Mouse (Mus musculus) embryonic facial prominence, embryonic 10.5 days (tissue): ENCODE results near the gene Hexdc. TPM values are rescaled to one million over a fixed set of nuclear protein-coding genes. Genes with fewer than 3 reads are reported as not detected.

Experiments
- DNase-seq: peaks from one replicate; pipeline ENCODE4 v3.0.0-alpha.2; 2017; ENCODE audit warnings: low spot score
- H3K27ac ChIP-seq: fragments of 300-500 bp; sonication (generic); replicated peaks from 2 replicates; pipeline ENCODE4 v1.5.1; 2016; ENCODE audit warnings: mild to moderate bottlenecking
- H3K27me3 ChIP-seq: fragments of 300-500 bp; sonication (generic); replicated peaks from 2 replicates; pipeline ENCODE4 v1.6.1; 2016; ENCODE audit warnings: low read depth, mild to moderate bottlenecking; ENCODE audit not compliant: poor library complexity, severe bottlenecking
- H3K36me3 ChIP-seq: fragments of 300-500 bp; sonication (generic); replicated peaks from 2 replicates; pipeline ENCODE4 v1.6.1; 2016; ENCODE audit warnings: mild to moderate bottlenecking, moderate library complexity
- H3K4me1 ChIP-seq: fragments of 300-500 bp; sonication (generic); 2 replicates; pipeline ENCODE4 v1.6.1; 2016
- H3K4me3 ChIP-seq: fragments of 300-500 bp; sonication (generic); 2 replicates; pipeline ENCODE4 v1.5.1; 2016; ENCODE audit warnings: mild to moderate bottlenecking, moderate library complexity
- H3K9me3 ChIP-seq: fragments of 300-500 bp; sonication (generic); 2 replicates; pipeline ENCODE4 v1.6.1; 2016; ENCODE audit warnings: mild to moderate bottlenecking
- WGBS: fragments of 180-500 bp; shearing (Covaris S2); methylation state at CpG from one replicate; pipeline ENCODE4 v1.1.7; 2016; 5-methylcytosine and 5-hydroxymethylcytosine counted together
- polyA plus RNA-seq: library from polyadenylated mRNA; unstranded; fragments of >200 nt; fragmentation: Nextera tagmentation; extraction: Ambion mirVana; gene quantifications from 2 replicates; pipeline ENCODE4 v1.2.1, GENCODE M21; 2016

Hexdc gene
- polyA plus RNA-seq, 1 experiment from 2014 or later = 5.5 TPM

DNA sequence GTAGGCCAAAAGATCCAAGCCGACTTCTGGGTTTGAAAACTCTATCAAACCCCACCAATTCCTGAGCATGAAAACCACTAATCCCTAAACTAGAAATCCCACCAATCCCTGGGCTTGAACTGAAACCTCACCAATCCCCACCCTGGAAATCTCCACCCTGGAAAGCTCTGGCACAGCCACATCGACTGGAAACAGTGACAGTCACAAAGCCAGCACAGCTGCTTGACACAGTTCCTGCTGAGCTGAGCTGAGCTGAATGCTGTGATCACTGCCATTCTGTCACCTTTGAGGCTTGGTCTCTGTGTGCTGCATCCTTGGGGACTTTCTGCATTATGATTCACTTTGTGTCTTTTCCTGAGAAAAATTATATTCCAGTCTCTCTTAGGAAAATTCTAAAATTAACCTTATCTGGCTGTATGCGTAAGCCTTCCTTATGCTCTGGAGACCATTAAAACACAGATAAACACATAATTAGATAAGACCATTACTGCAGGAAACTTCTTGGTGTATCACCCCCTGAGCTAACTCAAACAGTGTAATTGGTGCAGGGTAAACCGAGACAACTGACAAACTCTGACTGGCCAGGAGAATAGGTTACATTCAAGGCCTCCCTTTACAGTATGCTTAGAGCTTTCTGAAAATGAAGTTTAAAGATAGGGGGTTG, 27.5 kb downstream of the Hexdc start:
- Histone ChIP-seq H3K27ac (no peak overlapping the region), H3K9me3 (no peaks in the 10 kb centered on the region), H3K27me3 (no peaks in the 10 kb centered on the region), H3K36me3 (peaks cover 11% of the 10 kb centered on the region), H3K4me3 (no peak overlapping the region), H3K4me1 (peaks cover 30% of the 10 kb centered on the region)
- no peak for DNase-seq
- WGBS = 57% methylated on average over 4 of the region's 4 CpGs

DNA sequence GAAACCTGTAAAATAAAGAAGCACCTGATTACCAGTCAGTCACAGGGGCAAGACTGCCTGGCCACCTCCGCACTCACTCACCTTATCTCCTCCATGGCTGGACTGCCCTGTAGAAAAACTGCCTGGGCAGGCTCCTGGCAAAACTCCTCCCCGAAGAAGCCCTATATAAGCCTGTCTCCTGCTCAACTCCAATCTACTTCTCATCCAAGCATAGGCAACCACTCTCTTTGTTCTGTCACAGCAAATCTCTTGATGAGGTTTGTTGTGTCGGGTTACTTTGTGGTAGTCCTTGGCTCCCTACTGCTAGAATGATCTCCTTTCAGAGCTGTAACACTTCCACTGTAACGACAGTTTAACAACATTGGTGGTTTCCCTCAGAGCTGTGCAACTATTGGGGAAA, 28.5 kb downstream of the Hexdc start:
- Histone ChIP-seq H3K27me3 (no peaks in the 10 kb centered on the region), H3K4me3 (no peak overlapping the region), H3K4me1 (peaks cover 28% of the 10 kb centered on the region), H3K36me3 (0 out of 2 replicates have a peak, but pooled peaks cover 2% of the 10 kb centered on the region), H3K27ac (no peak overlapping the region), H3K9me3 (no peaks in the 10 kb centered on the region)
- DNase-seq = no peak
- WGBS = 42% methylated on average over 4 of the region's 4 CpGs

DNA sequence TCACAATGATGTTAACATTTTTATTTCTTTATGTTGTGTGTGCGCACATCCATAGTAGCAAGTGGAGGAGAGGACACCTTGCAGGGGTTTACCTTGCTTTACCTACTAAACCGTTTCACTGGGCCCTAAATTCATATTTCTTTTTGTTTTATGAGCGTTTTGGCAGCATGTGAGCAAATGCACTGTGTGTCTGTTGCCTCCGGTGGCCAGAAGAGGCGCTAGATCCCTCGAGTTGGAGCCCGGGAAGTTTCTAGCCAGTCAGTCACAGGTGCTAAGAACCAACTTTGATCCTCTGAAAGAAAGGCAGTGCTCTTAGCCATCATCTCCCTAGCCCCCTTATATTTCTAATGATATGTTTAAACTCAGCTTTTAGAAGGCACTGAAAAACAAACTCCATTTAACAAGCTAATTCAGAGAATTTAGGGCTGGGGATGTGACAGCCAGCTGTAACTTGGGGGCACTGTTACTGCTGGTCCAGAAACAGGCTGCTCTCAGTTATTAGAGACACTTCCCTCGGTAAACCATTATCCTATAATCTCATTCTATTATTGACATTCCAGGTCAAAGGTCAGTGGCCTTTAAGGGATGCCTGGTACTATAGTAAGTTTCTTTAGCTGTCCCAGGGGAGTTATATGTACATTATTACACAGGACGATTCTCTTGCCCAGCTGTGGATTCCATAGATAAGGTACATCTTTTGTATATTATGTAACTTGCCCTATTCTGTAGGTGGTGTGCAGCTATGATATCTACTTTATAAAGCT, 31.4 kb downstream of the Hexdc start:
- peak overlapping the region; percentile 78 for H3K4me3 ChIP-seq
- 25% methylated on average over 9 of the region's 9 CpGs for WGBS
- H3K27me3 ChIP-seq = no peaks in the 10 kb centered on the region
- peak; percentile 56 for DNase-seq
- H3K36me3 ChIP-seq = peaks cover 18% of the 10 kb centered on the region
- peaks cover 23% of the 10 kb centered on the region for H3K4me1 ChIP-seq
- H3K9me3 ChIP-seq = no peaks in the 10 kb centered on the region
- H3K27ac ChIP-seq = peak overlapping the region; percentile 96

DNA sequence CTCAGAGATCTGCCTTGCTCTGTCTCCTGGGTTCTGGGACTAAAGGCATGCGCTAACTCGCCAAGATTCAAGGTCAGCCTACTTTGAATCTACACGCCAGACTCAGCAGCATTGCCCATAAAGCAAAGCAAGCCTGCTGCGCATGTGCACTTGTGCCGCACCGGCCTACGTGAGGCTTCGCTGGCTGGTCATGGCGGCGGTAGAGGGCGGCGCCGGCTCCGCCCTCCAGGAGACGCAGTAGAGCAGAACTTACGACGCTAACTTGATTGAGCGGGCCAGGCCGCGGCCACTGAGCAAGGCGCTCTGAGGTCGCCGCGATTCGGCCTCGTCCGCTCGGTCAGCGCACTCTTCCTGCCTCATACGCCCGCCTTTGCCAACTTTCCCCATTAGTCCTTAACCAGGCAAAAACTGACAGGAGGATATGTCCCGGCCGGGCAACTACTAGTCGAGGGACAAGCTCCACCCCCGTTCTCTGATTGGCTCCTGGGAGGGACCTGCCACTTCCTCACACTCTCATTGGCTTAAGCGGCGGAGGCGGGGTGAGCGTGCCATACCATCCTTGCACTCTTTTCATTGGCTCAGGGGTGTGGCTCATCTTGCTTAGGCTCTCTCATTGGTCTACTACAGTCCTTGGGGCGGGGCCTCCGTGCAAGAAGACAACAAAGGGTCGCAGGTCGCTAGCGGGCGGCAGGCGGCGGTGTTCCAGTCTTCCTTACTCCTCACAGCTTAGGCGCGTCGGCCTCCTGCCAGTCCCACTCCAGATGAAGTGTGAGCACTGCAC, 32.5 kb downstream of the Hexdc start, which contains the start of gene Narf:
TSS of gene Narf (plus strand) at position 690 of the 781 bp plus-strand sequence.
- Histone ChIP-seq H3K9me3 (no peaks in the 10 kb centered on the region), H3K4me3 (peak within 1 kb of the TSS; percentile 78), H3K36me3 (peaks cover 29% of the 10 kb centered on the region), H3K4me1 (peaks cover 23% of the 10 kb centered on the region), H3K27me3 (no peaks in the 10 kb centered on the region), H3K27ac (peak within 1 kb of the TSS; percentile 96)
- under 1% methylated on average over 50 of the region's 50 CpGs for WGBS
- DNase-seq = peak; percentile 98

DNA sequence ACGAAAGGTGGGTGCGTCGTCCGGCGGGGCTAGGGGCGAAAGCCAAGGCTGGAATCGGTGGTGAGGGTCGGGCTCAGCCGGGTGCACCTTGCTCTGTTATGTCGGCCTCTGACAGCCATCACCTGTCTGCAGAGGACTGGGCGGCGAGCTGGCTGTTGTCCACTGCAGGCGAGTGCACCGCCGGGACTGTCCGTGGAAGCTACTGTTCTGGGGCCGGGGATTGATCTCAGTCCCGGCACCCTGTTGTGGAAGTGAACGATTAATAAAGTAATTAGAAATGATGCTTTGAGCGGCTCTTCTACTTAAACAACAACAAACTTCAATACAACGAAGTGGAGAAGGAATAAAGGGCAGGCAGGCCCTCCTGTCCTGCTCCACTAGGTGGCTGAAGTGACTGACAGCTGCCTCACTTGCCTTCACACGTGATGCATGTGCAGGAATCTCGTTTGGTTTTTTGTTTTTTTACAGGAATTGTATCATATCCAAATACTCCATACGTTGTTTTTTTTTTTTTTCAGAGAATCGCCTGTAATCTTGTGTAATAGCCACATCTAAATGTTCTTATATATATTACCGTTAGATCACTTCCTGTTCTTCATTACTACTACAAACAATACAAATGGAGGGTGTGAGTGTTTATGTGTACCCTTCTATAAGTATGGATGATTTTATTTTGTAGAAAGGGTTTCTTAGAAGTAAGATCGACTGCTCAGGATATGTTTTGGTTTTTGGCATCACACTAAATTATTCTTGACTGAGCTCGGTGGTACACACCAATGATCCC, 33.3 kb downstream of the Hexdc start:
- Histone ChIP-seq H3K36me3 (peaks cover 37% of the 10 kb centered on the region), H3K9me3 (no peaks in the 10 kb centered on the region), H3K27me3 (no peaks in the 10 kb centered on the region), H3K4me1 (peaks cover 23% of the 10 kb centered on the region), H3K4me3 (peak overlapping the region; percentile 78), H3K27ac (peak overlapping the region; percentile 96)
- no peak for DNase-seq
- 7% methylated on average over 28 of the region's 28 CpGs for WGBS

DNA sequence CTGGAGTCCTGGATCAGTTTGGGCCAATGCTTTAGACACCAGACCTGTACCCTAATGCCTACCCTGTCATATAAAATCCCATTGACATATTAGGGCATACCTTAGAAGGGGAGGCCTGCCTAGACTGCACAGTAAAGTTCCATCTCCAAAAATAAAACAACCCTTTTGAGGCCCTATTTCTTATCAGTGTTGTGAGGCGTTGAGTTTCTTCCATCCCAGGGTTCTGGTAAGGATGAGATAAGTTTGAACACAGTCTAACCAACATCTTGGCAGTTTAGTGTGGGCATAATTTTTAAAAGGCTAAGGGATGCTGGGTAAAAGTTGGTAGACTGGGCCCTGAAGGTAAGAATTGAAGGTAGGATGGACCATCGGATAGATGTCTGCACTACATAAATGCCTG, 35.4 kb downstream of the Hexdc start:
- H3K36me3 ChIP-seq = peaks cover 56% of the 10 kb centered on the region
- H3K4me1 ChIP-seq = peaks cover 23% of the 10 kb centered on the region
- 95% methylated on average over 2 of the region's 2 CpGs for WGBS
- H3K9me3 ChIP-seq = no peaks in the 10 kb centered on the region
- no peaks in the 10 kb centered on the region for H3K27me3 ChIP-seq
- DNase-seq = no peak
- no peak overlapping the region for H3K27ac ChIP-seq
- no peak overlapping the region for H3K4me3 ChIP-seq

DNA sequence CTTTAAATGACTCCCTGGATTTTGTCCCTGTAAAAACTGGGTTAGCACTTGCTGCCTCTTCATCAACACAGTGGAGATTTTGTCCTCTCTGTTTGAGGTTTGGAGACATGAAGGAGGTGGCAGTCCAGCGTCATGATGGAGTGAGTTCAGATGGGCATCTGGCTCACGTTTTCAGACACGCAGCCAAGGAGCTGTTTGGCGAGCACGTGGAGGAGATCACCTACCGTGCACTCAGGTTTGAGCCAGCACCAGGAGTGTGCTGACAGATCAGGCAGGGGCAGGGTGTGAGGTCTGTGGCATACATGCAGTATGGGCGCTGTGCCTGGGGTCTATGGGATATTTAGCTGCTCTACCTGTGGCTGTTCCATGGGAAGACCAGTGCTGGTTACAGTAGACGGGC, 46.0 kb downstream of the Hexdc start:
- no peaks in the 10 kb centered on the region for H3K4me1 ChIP-seq
- no peak for DNase-seq
- 93% methylated on average over 8 of the region's 8 CpGs for WGBS
- no peak overlapping the region for H3K27ac ChIP-seq
- H3K36me3 ChIP-seq = peaks cover 98% of the 10 kb centered on the region
- H3K4me3 ChIP-seq = no peak overlapping the region
- H3K27me3 ChIP-seq = no peaks in the 10 kb centered on the region
- H3K9me3 ChIP-seq = no peaks in the 10 kb centered on the region

DNA sequence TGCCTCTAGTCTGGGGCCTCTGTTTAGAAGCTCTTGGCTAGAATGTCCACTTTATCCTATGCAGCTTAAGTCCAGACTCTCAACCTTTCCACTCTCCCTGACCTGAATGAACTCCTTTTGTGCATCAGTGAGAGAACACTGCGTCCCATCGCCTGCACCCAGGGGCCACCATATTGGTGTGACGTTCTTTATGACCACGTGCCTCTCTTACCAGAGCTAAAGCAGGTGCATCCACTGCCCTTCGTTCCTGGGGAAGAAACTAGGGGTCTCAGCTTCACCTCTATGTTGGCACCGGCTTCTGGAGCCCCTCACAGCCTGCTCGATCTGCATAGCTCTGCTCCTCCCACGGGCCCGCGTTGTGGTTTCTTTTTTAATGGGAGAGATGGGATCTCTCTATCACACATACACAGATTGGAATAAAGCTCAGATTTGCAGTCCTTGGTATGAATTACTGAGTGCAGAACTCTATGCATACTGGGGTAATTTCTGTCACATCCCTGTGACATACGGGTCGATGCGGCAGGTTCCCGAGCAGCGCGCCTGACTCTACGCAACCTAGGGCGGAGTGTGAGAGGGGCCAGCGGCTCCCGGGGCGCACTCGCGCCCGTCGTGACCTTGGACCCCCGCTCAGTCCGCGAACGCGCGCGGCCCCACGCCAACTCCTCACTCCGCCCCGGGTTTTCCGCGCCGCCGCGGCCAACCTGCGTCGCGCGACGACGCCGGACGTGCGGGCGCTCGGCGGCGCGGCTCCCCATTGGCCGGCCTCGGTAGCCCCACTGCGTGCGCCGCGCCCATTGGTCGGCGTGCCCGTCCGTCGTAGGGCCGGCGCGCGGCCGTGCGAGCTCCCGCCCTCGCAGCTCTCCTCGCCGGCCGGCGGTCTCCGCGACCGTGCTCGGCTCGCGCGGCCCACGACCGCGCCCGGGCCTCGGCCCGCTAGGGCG, 55.2 kb downstream of the Hexdc start, which contains the start of gene Foxk2:
TSS of gene Foxk2 (plus strand) at position 831 of the 941 bp plus-strand sequence.
- H3K4me3 ChIP-seq = peak within 1 kb of the TSS; percentile 100
- no peaks in the 10 kb centered on the region for H3K9me3 ChIP-seq
- WGBS = under 1% methylated on average over 91 of the region's 91 CpGs
- H3K27me3 ChIP-seq = no peaks in the 10 kb centered on the region
- H3K4me1 ChIP-seq = peaks cover 26% of the 10 kb centered on the region
- peak within 1 kb of the TSS; percentile 92 for H3K27ac ChIP-seq
- peaks cover 54% of the 10 kb centered on the region for H3K36me3 ChIP-seq
- DNase-seq = peak; percentile 93

DNA sequence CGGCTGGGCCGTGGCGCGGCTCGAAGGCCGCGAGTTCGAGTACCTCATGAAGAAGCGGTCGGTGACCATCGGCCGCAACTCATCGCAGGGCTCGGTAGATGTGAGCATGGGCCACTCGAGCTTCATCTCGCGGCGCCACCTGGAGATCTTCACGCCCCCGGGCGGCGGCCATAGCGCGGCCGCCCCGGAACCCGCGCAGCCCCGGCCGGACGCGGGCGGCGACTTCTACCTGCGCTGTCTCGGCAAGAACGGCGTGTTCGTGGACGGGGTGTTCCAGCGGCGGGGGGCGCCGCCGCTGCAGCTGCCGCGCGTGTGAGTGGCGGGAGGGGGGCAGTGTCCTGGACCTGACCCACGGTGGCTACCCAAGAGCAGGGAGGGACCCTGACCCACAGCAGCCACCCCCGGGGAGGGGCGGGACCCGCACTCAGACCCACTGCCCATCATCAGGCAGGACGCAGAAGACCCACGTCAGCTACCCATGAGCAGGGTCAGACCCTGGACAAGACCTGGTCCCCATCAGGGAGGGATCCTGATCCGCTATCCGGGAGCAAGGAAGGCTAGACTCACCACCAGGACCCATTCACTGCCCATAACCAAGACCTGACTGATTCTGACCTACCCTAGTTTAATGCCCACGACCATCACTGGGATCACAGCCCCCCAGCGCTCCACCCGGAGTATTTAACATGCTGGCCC, 56.1 kb downstream of the Hexdc start:
- Histone ChIP-seq H3K27me3 (no peaks in the 10 kb centered on the region), H3K4me1 (peaks cover 26% of the 10 kb centered on the region), H3K9me3 (no peaks in the 10 kb centered on the region), H3K36me3 (peaks cover 54% of the 10 kb centered on the region), H3K4me3 (peak overlapping the region; percentile 100), H3K27ac (peak overlapping the region; percentile 92)
- DNase-seq = peak; percentile 57
- under 1% methylated on average over 59 of the region's 60 CpGs for WGBS

DNA sequence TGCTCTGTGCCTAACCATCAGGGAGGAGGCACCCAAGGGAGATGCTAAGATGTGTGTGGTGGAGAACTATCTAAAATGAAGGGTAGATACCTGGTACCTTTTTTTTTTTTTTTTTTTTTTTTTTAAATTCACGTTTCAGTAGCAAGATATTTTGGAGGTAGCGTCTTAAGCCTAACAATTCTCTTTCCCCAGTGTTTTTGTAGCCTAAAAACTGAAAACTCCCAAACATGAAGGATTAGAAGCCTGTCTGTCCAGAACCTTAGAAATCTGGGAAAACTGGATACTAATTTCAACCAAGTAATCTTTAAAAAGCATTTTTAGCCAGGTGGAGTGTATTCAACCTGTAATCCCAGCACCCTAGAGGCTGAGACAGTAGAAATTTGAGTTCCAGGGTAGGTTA, 56.8 kb downstream of the Hexdc start:
- H3K9me3 ChIP-seq = no peaks in the 10 kb centered on the region
- peaks cover 26% of the 10 kb centered on the region for H3K4me1 ChIP-seq
- peak overlapping the region; percentile 92 for H3K27ac ChIP-seq
- H3K27me3 ChIP-seq = no peaks in the 10 kb centered on the region
- 61% methylated on average over 2 of the region's 2 CpGs for WGBS
- no peak for DNase-seq
- peak overlapping the region; percentile 100 for H3K4me3 ChIP-seq
- peaks cover 54% of the 10 kb centered on the region for H3K36me3 ChIP-seq
